Mouse (Mus musculus): ENCODE measurements at regions not wholly inside any gene's neighbourhood (a gene's known extent, or its start where the extent isn't known, plus 50 kb on each side); places are given as distances from the start of the nearest gene placed in this dataset.

DNA sequence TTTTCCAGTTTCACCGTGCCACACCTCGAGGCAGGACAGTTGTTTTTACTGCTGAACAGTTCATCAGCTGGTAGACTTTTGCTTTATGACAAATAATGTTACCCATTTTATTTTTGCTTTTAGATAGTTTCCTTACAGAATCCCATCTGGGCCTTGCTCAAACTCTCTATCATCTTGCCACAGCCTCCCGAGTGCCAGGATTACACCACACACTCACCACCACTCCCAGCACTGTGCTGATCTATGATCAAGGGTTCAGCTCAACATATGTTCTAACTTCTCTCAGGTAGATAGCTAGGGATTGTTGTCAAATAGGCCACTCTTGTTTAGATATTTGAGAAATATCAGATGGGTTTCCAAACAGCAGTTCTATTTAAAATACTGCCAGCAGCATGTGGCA is 160.5 kb upstream of the Six2 start:
- TF ChIP-seq CTCF (IDR thresholded peaks at IDR 0.05; ENCODE audit: low read depth, low read length) (no peak), POLR2A (IDR thresholded peaks at IDR 0.05; ENCODE audit: extremely low read depth, insufficient read depth, low read length) (no peak)

Measured in liver, adult 2 months (tissue).